In genomic region chr6:36313586-36313985, GRCm38 (mm10) we compare ENCODE assay signal across 25 mouse cellular contexts.
"Had no signal": no experiment of that assay in that cellular context is flagged by ENCODE, and none has a peak within 500 bp of the region (broad histone marks: within the 10 kb centered on the region; RNA-seq: fewer than 3 reads in every experiment).

No protein-coding gene starts in this region.

- DNase-seq: kidney, adult 11 months; kidney, adult 8-10 months; kidney, postnatal 10 days; kidney, postnatal 36 days; layer of hippocampus, postnatal 36 days; liver; lung, adult 18-20 months; lung, postnatal 10 days; lung, postnatal 36 days; retina, postnatal 1 day; right cerebral cortex, postnatal 25 days; spleen, adult 18-20 months; thymus, postnatal 25 days had no signal

- H3K9ac ChIP-seq: kidney, embryonic 15.5 days; limb, embryonic 13.5 days; liver, embryonic 12.5 days; liver, embryonic 15.5 days; lung, embryonic 15.5 days; midbrain, embryonic 12.5 days; neural tube, embryonic 13.5 days; stomach, embryonic 15.5 days had no signal

- ATAC-seq: liver, embryonic 12.5 days had no signal

- H3K4me1 ChIP-seq: kidney, embryonic 15.5 days; limb, embryonic 10.5 days; limb, embryonic 13.5 days; liver, embryonic 12.5 days; liver, embryonic 15.5 days; lung, embryonic 15.5 days; megakaryocyte, embryonic 14.5 days; midbrain, embryonic 12.5 days; neural tube, embryonic 13.5 days; stomach, embryonic 15.5 days had no signal

- H3K36me3 ChIP-seq: kidney, embryonic 15.5 days; limb, embryonic 10.5 days; limb, embryonic 13.5 days; liver, embryonic 12.5 days; liver, embryonic 15.5 days; lung, embryonic 15.5 days; midbrain, embryonic 12.5 days; neural tube, embryonic 13.5 days; stomach, embryonic 15.5 days had no signal

- H3K27me3 ChIP-seq: kidney, embryonic 15.5 days; limb, embryonic 13.5 days; liver, embryonic 12.5 days; liver, embryonic 15.5 days; lung, embryonic 15.5 days; megakaryocyte, embryonic 14.5 days; midbrain, embryonic 12.5 days; neural tube, embryonic 13.5 days; stomach, embryonic 15.5 days had no signal

- H3K4me3 ChIP-seq: kidney, embryonic 15.5 days; left cerebral cortex, adult 2 months; limb, embryonic 10.5 days; limb, embryonic 13.5 days; liver, embryonic 12.5 days; liver, embryonic 15.5 days; lung, embryonic 15.5 days; megakaryocyte, embryonic 14.5 days; midbrain, embryonic 12.5 days; myocyte; neural tube, embryonic 13.5 days; stomach, embryonic 15.5 days had no signal

- H3K27ac ChIP-seq: kidney, embryonic 15.5 days; left cerebral cortex, adult 2 months; limb, embryonic 10.5 days; limb, embryonic 13.5 days; liver, embryonic 12.5 days; liver, embryonic 15.5 days; lung, embryonic 15.5 days; midbrain, embryonic 12.5 days; neural tube, embryonic 13.5 days; stomach, embryonic 15.5 days had no signal

- H3K4me2 ChIP-seq: kidney, embryonic 15.5 days; limb, embryonic 13.5 days; liver, embryonic 12.5 days; liver, embryonic 15.5 days; lung, embryonic 15.5 days; midbrain, embryonic 12.5 days; neural tube, embryonic 13.5 days; stomach, embryonic 15.5 days had no signal

- H3K9me3 ChIP-seq: kidney, embryonic 15.5 days; limb, embryonic 10.5 days; limb, embryonic 13.5 days; liver, embryonic 12.5 days; liver, embryonic 15.5 days; lung, embryonic 15.5 days; megakaryocyte, embryonic 14.5 days; midbrain, embryonic 12.5 days; neural tube, embryonic 13.5 days; stomach, embryonic 15.5 days had no signal
